29 mouse cellular contexts compared by ENCODE assay signal in genomic region chr10:68025660-68026059, GRCm38 (mm10). TPM values are rescaled to one million over a fixed set of nuclear protein-coding genes. Genes with fewer than 3 reads are reported as not detected.
DNase-seq lines count a peak whose midpoint lies in the region; ATAC-seq lines count a peak whose summit lies in the region.
"Had no signal": no experiment of that assay in that cellular context is flagged by ENCODE, and none has a peak within 500 bp of the region (broad histone marks: within the 10 kb centered on the region; RNA-seq: fewer than 3 reads in every experiment).

No protein-coding gene starts in this region.

- 67% methylated on average over 3 of the region's 3 CpGs for WGBS in forebrain, embryonic 14.5 days
- WGBS in forebrain, embryonic 13.5 days, result 72% methylated on average over 3 of the region's 3 CpGs
- WGBS in hindbrain, embryonic 12.5 days, result 73% methylated on average over 3 of the region's 3 CpGs
- 87% methylated on average over 3 of the region's 3 CpGs for WGBS in hindbrain, embryonic 10.5 days
- 74% methylated on average over 3 of the region's 3 CpGs for WGBS in hindbrain, embryonic 15.5 days
- WGBS in hindbrain, embryonic 14.5 days, result 70% methylated on average over 3 of the region's 3 CpGs
- 81% methylated on average over 3 of the region's 3 CpGs for WGBS in midbrain, embryonic 14.5 days
- WGBS in midbrain, embryonic 16.5 days, result 66% methylated on average over 3 of the region's 3 CpGs

- ATAC-seq in forebrain, embryonic 14.5 days, result peak; percentile 32; the same call in 1 of the 2 replicates
- ATAC-seq in forebrain, embryonic 13.5 days, result no peak
- ATAC-seq in hindbrain, embryonic 12.5 days (ENCODE audit: low FRiP score), result no peak
- ATAC-seq in hindbrain, embryonic 15.5 days (ENCODE audit: low FRiP score, low read depth), result no peak
- ATAC-seq in hindbrain, embryonic 14.5 days (ENCODE audit: low FRiP score), result no peak
- ATAC-seq in midbrain, embryonic 14.5 days (ENCODE audit: low FRiP score, low TSS enrichment), result no peak
- no peak for ATAC-seq in midbrain, embryonic 16.5 days
- ATAC-seq: activated CD4-positive, CD25-positive, alpha-beta regulatory T cell, adult 4 months; CD4-positive, CD25-positive, alpha-beta regulatory T cell, adult 4 months; forebrain, embryonic 16.5 days; Patski had no signal

- no peak overlapping the region for H3K27ac ChIP-seq in forebrain, embryonic 14.5 days (ENCODE audit: low read depth, low read length)
- H3K27ac ChIP-seq in forebrain, embryonic 13.5 days, result no peak overlapping the region; the same call in 1 of the 2 replicates
- H3K27ac ChIP-seq in hindbrain, embryonic 12.5 days, result peak overlapping the region; percentile 35; the same call in 1 of the 2 replicates
- no peak overlapping the region for H3K27ac ChIP-seq in hindbrain, embryonic 10.5 days
- H3K27ac ChIP-seq in hindbrain, embryonic 15.5 days (replicated peaks), result 0 out of 2 replicates have a peak overlapping the region, but pooled peaks have one; percentile 18
- no peak overlapping the region for H3K27ac ChIP-seq in hindbrain, embryonic 14.5 days
- no peak overlapping the region for H3K27ac ChIP-seq in midbrain, embryonic 14.5 days (replicated peaks; ENCODE audit: low read depth, low read length)
- H3K27ac ChIP-seq in midbrain, embryonic 16.5 days (ENCODE audit: low read length), result no peak overlapping the region
- H3K27ac ChIP-seq: embryonic facial prominence, embryonic 13.5 days; embryonic facial prominence, embryonic 15.5 days; forebrain, embryonic 10.5 days had no signal

- DNase-seq in forebrain, embryonic 14.5 days (ENCODE audit: low spot score), result peak; percentile 33
- no peak for DNase-seq in hindbrain, embryonic 10.5 days (ENCODE audit: low spot score)
- no peak for DNase-seq in hindbrain, embryonic 14.5 days (ENCODE audit: low spot score)
- peak; percentile 43 for DNase-seq in midbrain, embryonic 14.5 days
- DNase-seq: adrenal gland, adult 8-10 months; adrenal gland, postnatal 14 days; adrenal gland, postnatal 36 days; B cell, adult 2 months; cerebellum, adult 11 months; cerebellum, adult 18-20 months; cerebellum, adult 8-10 months; cerebellum, adult 9-11 months; cerebellum, postnatal 14 days; cerebellum, postnatal 36 days; embryo, embryonic 11 days had no signal

- H3K4me1 ChIP-seq in forebrain, embryonic 14.5 days (ENCODE audit: control insufficient read depth, insufficient read depth, low read length), result 0 out of 2 replicates have a peak, but pooled peaks cover 2% of the 10 kb centered on the region
- H3K4me1 ChIP-seq in forebrain, embryonic 13.5 days, result peaks cover 5% of the 10 kb centered on the region; the same call in 1 of the 2 replicates
- H3K4me1 ChIP-seq in hindbrain, embryonic 12.5 days, result no peaks in the 10 kb centered on the region
- H3K4me1 ChIP-seq in hindbrain, embryonic 10.5 days (replicated peaks), result 0 out of 2 replicates have a peak, but pooled peaks cover 5% of the 10 kb centered on the region
- H3K4me1 ChIP-seq in hindbrain, embryonic 15.5 days (replicated peaks), result 0 out of 2 replicates have a peak, but pooled peaks cover 5% of the 10 kb centered on the region
- 0 out of 2 replicates have a peak, but pooled peaks cover 4% of the 10 kb centered on the region for H3K4me1 ChIP-seq in hindbrain, embryonic 14.5 days (replicated peaks; ENCODE audit: control insufficient read depth, insufficient read depth, low read length)
- no peaks in the 10 kb centered on the region for H3K4me1 ChIP-seq in midbrain, embryonic 14.5 days (ENCODE audit: control insufficient read depth, insufficient read depth, low read length)
- H3K4me1 ChIP-seq in midbrain, embryonic 16.5 days (ENCODE audit: control insufficient read depth, insufficient read depth, low read length), result no peaks in the 10 kb centered on the region; the same call in 1 of the 2 replicates
- H3K4me1 ChIP-seq: embryonic facial prominence, embryonic 15.5 days had no signal

- H3K36me3 ChIP-seq in forebrain, embryonic 14.5 days (ENCODE audit: control insufficient read depth, insufficient read depth, low read length), result peaks cover 8% of the 10 kb centered on the region; the same call in 1 of the 2 replicates
- H3K36me3 ChIP-seq in forebrain, embryonic 13.5 days (ENCODE audit: poor library complexity, severe bottlenecking), result peaks cover 30% of the 10 kb centered on the region
- peaks cover 7% of the 10 kb centered on the region; the same call in 1 of the 2 replicates for H3K36me3 ChIP-seq in hindbrain, embryonic 12.5 days
- H3K36me3 ChIP-seq in hindbrain, embryonic 10.5 days, result peaks cover 82% of the 10 kb centered on the region
- no peaks in the 10 kb centered on the region for H3K36me3 ChIP-seq in hindbrain, embryonic 15.5 days
- no peaks in the 10 kb centered on the region for H3K36me3 ChIP-seq in hindbrain, embryonic 14.5 days (replicated peaks; ENCODE audit: control insufficient read depth, insufficient read depth)
- no peaks in the 10 kb centered on the region for H3K36me3 ChIP-seq in midbrain, embryonic 14.5 days (ENCODE audit: control insufficient read depth, insufficient read depth, low read length)
- H3K36me3 ChIP-seq in midbrain, embryonic 16.5 days (ENCODE audit: control insufficient read depth, insufficient read depth, low read length), result no peaks in the 10 kb centered on the region
- H3K36me3 ChIP-seq: embryonic facial prominence, embryonic 15.5 days; G1E had no signal

- no peaks in the 10 kb centered on the region for H3K27me3 ChIP-seq in forebrain, embryonic 14.5 days (replicated peaks; ENCODE audit: control insufficient read depth, insufficient read depth, low read length)
- H3K27me3 ChIP-seq in forebrain, embryonic 13.5 days, result no peaks in the 10 kb centered on the region
- no peaks in the 10 kb centered on the region for H3K27me3 ChIP-seq in hindbrain, embryonic 12.5 days
- H3K27me3 ChIP-seq in hindbrain, embryonic 10.5 days (ENCODE audit: insufficient read depth, poor library complexity, severe bottlenecking), result no peaks in the 10 kb centered on the region
- H3K27me3 ChIP-seq in hindbrain, embryonic 15.5 days, result no peaks in the 10 kb centered on the region
- H3K27me3 ChIP-seq in hindbrain, embryonic 14.5 days (ENCODE audit: control insufficient read depth, insufficient read depth, low read length), result no peaks in the 10 kb centered on the region
- H3K27me3 ChIP-seq in midbrain, embryonic 14.5 days (ENCODE audit: control insufficient read depth, insufficient read depth, low read length), result no peaks in the 10 kb centered on the region
- no peaks in the 10 kb centered on the region for H3K27me3 ChIP-seq in midbrain, embryonic 16.5 days (ENCODE audit: control insufficient read depth, insufficient read depth, low read depth, low read length)
- H3K27me3 ChIP-seq: CH12.LX; embryonic facial prominence, embryonic 13.5 days; embryonic facial prominence, embryonic 15.5 days; Patski had no signal

- H3K9me3 ChIP-seq in forebrain, embryonic 14.5 days (replicated peaks; ENCODE audit: control insufficient read depth, low read length), result no peaks in the 10 kb centered on the region
- H3K9me3 ChIP-seq in forebrain, embryonic 13.5 days (replicated peaks), result no peaks in the 10 kb centered on the region
- no peaks in the 10 kb centered on the region for H3K9me3 ChIP-seq in hindbrain, embryonic 12.5 days (replicated peaks)
- H3K9me3 ChIP-seq in hindbrain, embryonic 10.5 days, result no peaks in the 10 kb centered on the region
- no peaks in the 10 kb centered on the region for H3K9me3 ChIP-seq in hindbrain, embryonic 15.5 days
- no peaks in the 10 kb centered on the region for H3K9me3 ChIP-seq in hindbrain, embryonic 14.5 days (ENCODE audit: control insufficient read depth, low read length)
- H3K9me3 ChIP-seq in midbrain, embryonic 14.5 days (ENCODE audit: control insufficient read depth, low read length), result no peaks in the 10 kb centered on the region
- no peaks in the 10 kb centered on the region for H3K9me3 ChIP-seq in midbrain, embryonic 16.5 days (replicated peaks; ENCODE audit: control insufficient read depth, low read length, poor library complexity, severe bottlenecking)
- H3K9me3 ChIP-seq: embryonic facial prominence, embryonic 13.5 days; embryonic facial prominence, embryonic 15.5 days; forebrain, embryonic 10.5 days had no signal

- H3K9ac ChIP-seq in forebrain, embryonic 14.5 days (ENCODE audit: low read length), result no peak overlapping the region
- no peak overlapping the region for H3K9ac ChIP-seq in forebrain, embryonic 13.5 days
- H3K9ac ChIP-seq in hindbrain, embryonic 12.5 days, result no peak overlapping the region
- H3K9ac ChIP-seq in hindbrain, embryonic 15.5 days, result no peak overlapping the region
- H3K9ac ChIP-seq in hindbrain, embryonic 14.5 days, result no peak overlapping the region
- H3K9ac ChIP-seq in midbrain, embryonic 14.5 days (replicated peaks; ENCODE audit: low read length), result no peak overlapping the region
- no peak overlapping the region for H3K9ac ChIP-seq in midbrain, embryonic 16.5 days (ENCODE audit: low read depth, low read length)
- H3K9ac ChIP-seq: embryonic facial prominence, embryonic 13.5 days; embryonic facial prominence, embryonic 15.5 days had no signal

- H3K4me2 ChIP-seq in forebrain, embryonic 14.5 days (ENCODE audit: low read length), result no peak overlapping the region
- H3K4me2 ChIP-seq in forebrain, embryonic 13.5 days, result no peak overlapping the region
- no peak overlapping the region for H3K4me2 ChIP-seq in hindbrain, embryonic 12.5 days (replicated peaks)
- H3K4me2 ChIP-seq in hindbrain, embryonic 15.5 days, result no peak overlapping the region
- H3K4me2 ChIP-seq in hindbrain, embryonic 14.5 days (replicated peaks), result no peak overlapping the region
- H3K4me2 ChIP-seq in midbrain, embryonic 14.5 days (ENCODE audit: low read length), result no peak overlapping the region
- H3K4me2 ChIP-seq in midbrain, embryonic 16.5 days (ENCODE audit: low read length), result no peak overlapping the region
- H3K4me2 ChIP-seq: embryonic facial prominence, embryonic 13.5 days; embryonic facial prominence, embryonic 15.5 days had no signal

- H3K4me3 ChIP-seq in forebrain, embryonic 14.5 days (ENCODE audit: low read depth, low read length), result no peak overlapping the region
- H3K4me3 ChIP-seq in forebrain, embryonic 13.5 days, result no peak overlapping the region
- H3K4me3 ChIP-seq in hindbrain, embryonic 12.5 days, result no peak overlapping the region
- no peak overlapping the region for H3K4me3 ChIP-seq in hindbrain, embryonic 10.5 days
- H3K4me3 ChIP-seq in hindbrain, embryonic 15.5 days, result no peak overlapping the region
- no peak overlapping the region for H3K4me3 ChIP-seq in hindbrain, embryonic 14.5 days (replicated peaks; ENCODE audit: low read length)
- no peak overlapping the region for H3K4me3 ChIP-seq in midbrain, embryonic 14.5 days (replicated peaks; ENCODE audit: low read depth, low read length)
- H3K4me3 ChIP-seq in midbrain, embryonic 16.5 days (ENCODE audit: low read depth, low read length), result no peak overlapping the region
- H3K4me3 ChIP-seq: embryonic facial prominence, embryonic 13.5 days; embryonic facial prominence, embryonic 15.5 days; erythroblast, embryonic 14.5 days; forebrain, embryonic 10.5 days had no signal

RNA-seq across cellular contexts. Expression of gene Rtkn2, which starts 46.3 kb away (rescaled TPM):
- 11.1 and 11.2 TPM in 2 replicates for polyA plus RNA-seq in forebrain, embryonic 14.5 days (2014; fragmentation: Nextera tagmentation; extraction: Ambion mirVana)
- polyA plus RNA-seq in forebrain, embryonic 13.5 days (2015; fragmentation: Nextera tagmentation; extraction: Ambion mirVana), result 23.7 and 24.0 TPM in 2 replicates
- polyA plus RNA-seq in hindbrain, embryonic 12.5 days (2016; fragmentation: Nextera tagmentation; extraction: Ambion mirVana), result 13.4 and 14.0 TPM in 2 replicates
- polyA plus RNA-seq in hindbrain, embryonic 10.5 days (2016; fragmentation: Nextera tagmentation; extraction: Ambion mirVana), result 18.9 and 20.3 TPM in 2 replicates
- polyA plus RNA-seq in hindbrain, embryonic 15.5 days (2015; fragmentation: Nextera tagmentation; extraction: Ambion mirVana), result 4.3 and 5.6 TPM in 2 replicates
- polyA plus RNA-seq in hindbrain, embryonic 14.5 days (2014; fragmentation: Nextera tagmentation; extraction: Ambion mirVana), result 3.4 and 5.1 TPM in 2 replicates
- polyA plus RNA-seq in midbrain, embryonic 14.5 days (2014; fragmentation: Nextera tagmentation; extraction: Ambion mirVana), result 2.9 and 5.8 TPM in 2 replicates
- polyA plus RNA-seq in midbrain, embryonic 16.5 days (2015; fragmentation: Nextera tagmentation; extraction: Ambion mirVana), result 3.0 and 3.3 TPM in 2 replicates
- polyA plus RNA-seq: erythroblast, embryonic 14.5 days; G1E had no signal

Comparison
In these comparisons a context has a peak if more than half of its experiments do, and no peak if none do; other contexts are left out.
1. H3K27ac ChIP-seq: peak in hindbrain, embryonic 12.5 days (single experiment) and hindbrain, embryonic 15.5 days (single experiment); none in forebrain, embryonic 14.5 days (single experiment), forebrain, embryonic 13.5 days (single experiment), hindbrain, embryonic 10.5 days (single experiment), hindbrain, embryonic 14.5 days (single experiment), midbrain, embryonic 14.5 days (single experiment) and midbrain, embryonic 16.5 days (single experiment).
2. DNase-seq: peak in forebrain, embryonic 14.5 days (single experiment) and midbrain, embryonic 14.5 days (single experiment); none in hindbrain, embryonic 10.5 days (single experiment) and hindbrain, embryonic 14.5 days (single experiment).